Mouse (Mus musculus) heart, adult 2 months (tissue): ENCODE results near the gene March11. TPM values are rescaled to one million over a fixed set of nuclear protein-coding genes. Genes with fewer than 3 reads are reported as not detected.

Experiments used
- DNase-seq, 2 experiments: peaks; one replicate each; pipeline ENCODE4 v3.0.0; 2021
- H3K27ac ChIP-seq: fragments of 200-600 bp; 2 replicates; pipeline ENCODE4 v1.8.1; 2022
- H3K27me3 ChIP-seq: fragments of 200-500 bp; 2 replicates; pipeline ENCODE4 v1.6.1; 2012; ENCODE audit warnings: mild to moderate bottlenecking, low read length, inconsistent platforms, mixed read lengths; ENCODE audit not compliant: control insufficient read depth, insufficient read depth
- H3K36me3 ChIP-seq: fragments of 200-500 bp; 2 replicates; pipeline ENCODE4 v1.6.1; 2012; ENCODE audit warnings: low read length, inconsistent platforms; ENCODE audit not compliant: control insufficient read depth, insufficient read depth
- H3K4me1 ChIP-seq: fragments of 200-500 bp; 2 replicates; pipeline ENCODE4 v1.6.1; 2011; ENCODE audit warnings: low read length; ENCODE audit not compliant: control insufficient read depth, insufficient read depth
- H3K4me3 ChIP-seq: fragments of 200-600 bp; 2 replicates; pipeline ENCODE4 v1.8.1; 2022
- H3K79me2 ChIP-seq: fragments of 200-500 bp; replicated peaks from 2 replicates; pipeline ENCODE4 v1.6.1; 2012; ENCODE audit warnings: mild to moderate bottlenecking, inconsistent platforms, low read length, moderate library complexity, mixed read lengths; ENCODE audit not compliant: control insufficient read depth, insufficient read depth
- H3K9ac ChIP-seq: fragments of 200-500 bp; 2 replicates; pipeline ENCODE4 v1.6.1; 2012; ENCODE audit warnings: low read depth, mild to moderate bottlenecking, control low read depth, inconsistent platforms, low read length, mixed read lengths
- CTCF ChIP-seq: fragments of 200-600 bp; IDR thresholded peaks from 2 replicates; pipeline ENCODE4 v1.8.1; 2022; ENCODE audit warnings: antibody characterized with exemption, mild to moderate bottlenecking, moderate library complexity
- EP300 ChIP-seq: fragments of 200-500 bp; IDR thresholded peaks from 2 replicates; pipeline ENCODE4 v1.6.1; 2011; ENCODE audit warnings: low read depth, low read length, control low read depth; ENCODE audit not compliant: insufficient read depth
- POLR2A ChIP-seq: fragments of 200-500 bp; IDR thresholded peaks from 2 replicates; pipeline ENCODE4 v1.6.1; 2011; ENCODE audit warnings: mild to moderate bottlenecking, low read depth, low read length, control low read depth; ENCODE audit not compliant: insufficient read depth
- WGBS: fragments of 180-500 bp; shearing (Covaris S2); methylation state at CpG from one replicate; pipeline ENCODE4 v1.1.7; 2018; 5-methylcytosine and 5-hydroxymethylcytosine counted together
- intact Hi-C: fragments of 180-260 bp; cut with DNase I; formaldehyde crosslinking; loops from one replicate; pipeline ENCODE4 v1.15.1; 2025
- polyA plus RNA-seq: library from polyadenylated mRNA; depleted of rRNA; stranded (reverse); fragments of >200 nt; gene quantifications from 2 replicates; pipeline ENCODE4 v1.2.3, GENCODE M21; 2012
- total RNA-seq, 2 experiments: library from RNA; stranded (reverse); gene quantifications; 2 replicates each; pipeline ENCODE4 v1.2.3; 2021

Gene March11
- total and polyA plus RNA-seq, 3 experiments, result 0.18 to 0.74 (median 0.25) TPM

DNA sequence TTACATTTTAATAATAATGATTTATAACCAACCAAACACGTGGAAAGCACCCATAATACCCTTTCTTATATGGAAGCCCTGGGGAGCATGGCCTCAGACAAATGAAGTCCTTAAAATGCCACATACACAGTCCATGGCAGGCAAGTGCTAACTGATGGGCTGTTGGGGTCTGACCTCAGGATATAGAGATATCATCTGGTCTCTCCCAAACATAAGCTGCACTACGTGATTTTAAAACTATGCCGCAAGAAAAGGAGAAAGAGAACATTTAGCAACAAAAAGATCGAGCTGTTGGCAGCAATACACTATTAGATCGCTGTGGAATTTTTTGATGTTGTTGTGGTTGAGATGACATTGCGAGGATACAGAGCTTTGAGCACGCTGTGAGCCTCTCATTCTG, 126.9 kb downstream of the March11 start:
- Histone ChIP-seq H3K9ac (no peak overlapping the region), H3K27ac (no peak overlapping the region), H3K4me1 (no peaks in the 10 kb centered on the region), H3K79me2 (no peaks in the 10 kb centered on the region), H3K4me3 (no peak overlapping the region), H3K36me3 (no peaks in the 10 kb centered on the region), H3K27me3 (no peaks in the 10 kb centered on the region)
- no peak for DNase-seq
- WGBS, result 79% methylated on average over 7 of the region's 7 CpGs
- no peak for TF ChIP-seq EP300
- no peak for TF ChIP-seq CTCF
- no peak for TF ChIP-seq POLR2A
- intact Hi-C loops, result no loop called here

GRCm38 (mm10) chr15:26437113-26437512, 128.3 kb downstream of the March11 start:
- no peak overlapping the region for H3K27ac ChIP-seq
- no peaks in the 10 kb centered on the region for H3K27me3 ChIP-seq
- no peaks in the 10 kb centered on the region for H3K79me2 ChIP-seq
- TF ChIP-seq CTCF (no peak), POLR2A (no peak), EP300 (no peak)
- H3K9ac ChIP-seq, result no peak overlapping the region
- H3K4me1 ChIP-seq, result no peaks in the 10 kb centered on the region
- H3K36me3 ChIP-seq, result no peaks in the 10 kb centered on the region
- DNase-seq, result no peak
- no peak overlapping the region for H3K4me3 ChIP-seq
- 59% methylated on average over 2 of the region's 2 CpGs for WGBS
- intact Hi-C loops, result no loop called here
